Mouse (Mus musculus) spleen, adult 12 weeks (tissue): Measurements from ENCODE around the gene Gm28557.
"Not testable (repeated sequence)": the region's sequence is repeated elsewhere in the genome, so short reads cannot be mapped to it uniquely, and the experiment has no call there.

Source experiments
- DNase-seq: peaks from one replicate; pipeline ENCODE4 v3.0.0; 2022; ENCODE audit warnings: low spot score

Gene Gm28557

GRCm38 (mm10) chr13:67108194-67108820, at the start of gene Gm28557:
Gm28557 (minus strand) TSS chr13:67108604.
- peak; percentile 74 for DNase-seq

- DNase-seq = peak; percentile 53
Measured at GRCm38 (mm10) chr13:67128038-67128721, 19.8 kb upstream of the Gm28557 start.

GRCm38 (mm10) chr13:67127507-67127906, 19.1 kb upstream of the Gm28557 start:
- not testable (repeated sequence) for DNase-seq

- no peak for DNase-seq
Measured at GRCm38 (mm10) chr13:67124460-67124859, 16.1 kb upstream of the Gm28557 start.

GRCm38 (mm10) chr13:67121360-67121759, 13.0 kb upstream of the Gm28557 start, which contains the start of gene Zfp759:
Zfp759 (plus strand) TSS chr13:67121660.
- not testable (repeated sequence) for DNase-seq

- not testable (repeated sequence) for DNase-seq
Measured at GRCm38 (mm10) chr13:67116163-67116562, 7.8 kb upstream of the Gm28557 start, which contains the start of gene Rslcan18. Rslcan18 (minus strand) TSS chr13:67116263.

GRCm38 (mm10) chr13:67113287-67113686, 4.9 kb upstream of the Gm28557 start:
- DNase-seq = no peak

- DNase-seq = no peak
Measured at GRCm38 (mm10) chr13:67112096-67112495, 3.7 kb upstream of the Gm28557 start.

- no peak for DNase-seq
Measured at GRCm38 (mm10) chr13:67108821-67109206, 410 bp upstream of the Gm28557 start.

GRCm38 (mm10) chr13:67107681-67108080, 723 bp downstream of the Gm28557 start:
- DNase-seq = no peak

GRCm38 (mm10) chr13:67097876-67098275, 10.5 kb downstream of the Gm28557 start, which contains the start of gene Zfp708:
Zfp708 (minus strand) TSS chr13:67097976.
- DNase-seq = no peak

GRCm38 (mm10) chr13:67090154-67090553, 18.2 kb downstream of the Gm28557 start:
- no peak for DNase-seq

- DNase-seq = no peak
Measured at GRCm38 (mm10) chr13:67081946-67082345, 26.5 kb downstream of the Gm28557 start.

GRCm38 (mm10) chr13:67081142-67081713, 27.2 kb downstream of the Gm28557 start:
- DNase-seq = peak; percentile 40

GRCm38 (mm10) chr13:67077244-67077643, 31.2 kb downstream of the Gm28557 start:
- no peak for DNase-seq

GRCm38 (mm10) chr13:67072786-67073185, 35.6 kb downstream of the Gm28557 start:
- no peak for DNase-seq

GRCm38 (mm10) chr13:67065386-67065785, 43.0 kb downstream of the Gm28557 start:
- no peak for DNase-seq

- no peak for DNase-seq
Measured at GRCm38 (mm10) chr13:67062427-67062826, 46.0 kb downstream of the Gm28557 start.

GRCm38 (mm10) chr13:67060786-67061358, 47.5 kb downstream of the Gm28557 start, which contains the start of gene Zfp712:
Zfp712 (minus strand) TSS chr13:67061170.
- peak; percentile 79 for DNase-seq

- no peak for DNase-seq
Measured at GRCm38 (mm10) chr13:67060161-67060785, 48.1 kb downstream of the Gm28557 start.
